Mouse (Mus musculus): ENCODE data around the gene Fxr2.
"Not testable (repeated sequence)": the region's sequence is repeated elsewhere in the genome, so short reads cannot be mapped to it uniquely, and the experiment has no call there.

The Fxr2 gene

GRCm38 (mm10) chr11:69609416-69609815 lies 23.4 kb upstream of the Fxr2 start:
- no peak for DNase-seq (ENCODE audit: extremely low spot score)

GRCm38 (mm10) chr11:69610899-69611298 lies 21.9 kb upstream of the Fxr2 start:
- DNase-seq (ENCODE audit: extremely low spot score): no peak

GRCm38 (mm10) chr11:69613553-69614256 lies 19.1 kb upstream of the Fxr2 start:
- DNase-seq (ENCODE audit: extremely low spot score): peak; percentile 86

- not testable (repeated sequence) for DNase-seq (ENCODE audit: extremely low spot score)
These were observed 18.6 kb upstream of the Fxr2 start for GRCm38 (mm10) chr11:69614257-69614588.

- no peak for DNase-seq (ENCODE audit: extremely low spot score)
These were observed 16.0 kb upstream of the Fxr2 start for GRCm38 (mm10) chr11:69616781-69617180.

- no peak for DNase-seq (ENCODE audit: extremely low spot score)
These were observed 15.0 kb upstream of the Fxr2 start, which contains the start of gene Shbg for GRCm38 (mm10) chr11:69617805-69618204. Gene Shbg, minus strand, starts transcription at chr11:69617905.

GRCm38 (mm10) chr11:69620394-69621081 lies 12.3 kb upstream of the Fxr2 start:
- DNase-seq (ENCODE audit: extremely low spot score): no peak

GRCm38 (mm10) chr11:69621571-69622268 lies 11.1 kb upstream of the Fxr2 start, which contains the start of gene Sat2:
Gene Sat2, plus strand, starts transcription at chr11:69622024.
- peak; percentile 82 for DNase-seq (ENCODE audit: extremely low spot score)

GRCm38 (mm10) chr11:69622406-69622805 lies 10.4 kb upstream of the Fxr2 start:
- no peak for DNase-seq (ENCODE audit: extremely low spot score)

GRCm38 (mm10) chr11:69623006-69623405 lies 9.8 kb upstream of the Fxr2 start:
- DNase-seq (ENCODE audit: extremely low spot score): no peak

- DNase-seq (ENCODE audit: extremely low spot score): not testable (repeated sequence)
These were observed 8.5 kb upstream of the Fxr2 start for GRCm38 (mm10) chr11:69624339-69624738.

- peak; percentile 82 for DNase-seq (ENCODE audit: extremely low spot score)
These were observed 4.5 kb upstream of the Fxr2 start for GRCm38 (mm10) chr11:69628286-69628685.

GRCm38 (mm10) chr11:69629802-69630201 lies 3.0 kb upstream of the Fxr2 start:
- no peak for DNase-seq (ENCODE audit: extremely low spot score)

- DNase-seq (ENCODE audit: extremely low spot score): no peak
These were observed 507 bp downstream of the Fxr2 start for GRCm38 (mm10) chr11:69633128-69633866.

- no peak for DNase-seq (ENCODE audit: extremely low spot score)
These were observed 2.7 kb downstream of the Fxr2 start for GRCm38 (mm10) chr11:69635471-69635870.

GRCm38 (mm10) chr11:69645860-69646259 lies 13.1 kb downstream of the Fxr2 start:
- DNase-seq (ENCODE audit: extremely low spot score): no peak

GRCm38 (mm10) chr11:69653399-69653798 lies 20.6 kb downstream of the Fxr2 start:
- DNase-seq (ENCODE audit: extremely low spot score): no peak

- DNase-seq (ENCODE audit: extremely low spot score): no peak
These were observed 22.0 kb downstream of the Fxr2 start for GRCm38 (mm10) chr11:69654760-69655159.

- DNase-seq (ENCODE audit: extremely low spot score): peak; percentile 81
These were observed 22.7 kb downstream of the Fxr2 start, which contains the start of gene Sox15 for GRCm38 (mm10) chr11:69655264-69656064. Gene Sox15, plus strand, starts transcription at chr11:69655314.

- no peak for DNase-seq (ENCODE audit: extremely low spot score)
These were observed 23.3 kb downstream of the Fxr2 start for GRCm38 (mm10) chr11:69656065-69656455.

Data from embryo, embryonic 9.5 days (tissue).